Mouse (Mus musculus) midbrain, embryonic 15.5 days (tissue): ENCODE data around the gene Defb45. TPM values are rescaled to one million over a fixed set of nuclear protein-coding genes. Genes with fewer than 3 reads are reported as not detected.

Experiments
- ATAC-seq: fragments of 200-750 bp; cut with Nextera tagmentation; replicated peaks from 2 replicates; pipeline ENCODE4 v1.8.0; 2017; ENCODE audit warnings: moderate TSS enrichment
- H3K27ac ChIP-seq: fragments of 300-500 bp; sonication (generic); 2 replicates; pipeline ENCODE4 v1.5.1; 2015; ENCODE audit warnings: mild to moderate bottlenecking, inconsistent platforms
- H3K27me3 ChIP-seq: fragments of 300-500 bp; sonication (generic); replicated peaks from 2 replicates; pipeline ENCODE4 v1.6.1; 2015; ENCODE audit warnings: inconsistent platforms
- H3K36me3 ChIP-seq: fragments of 300-500 bp; sonication (generic); replicated peaks from 2 replicates; pipeline ENCODE4 v1.6.1; 2015; ENCODE audit warnings: inconsistent platforms
- H3K4me1 ChIP-seq: fragments of 300-500 bp; sonication (generic); 2 replicates; pipeline ENCODE4 v1.6.1; 2015; ENCODE audit warnings: inconsistent platforms
- H3K4me2 ChIP-seq: fragments of 300-500 bp; sonication (generic); 2 replicates; pipeline ENCODE4 v1.6.1; 2015; ENCODE audit warnings: inconsistent platforms, mild to moderate bottlenecking, moderate library complexity
- H3K4me3 ChIP-seq: fragments of 300-500 bp; sonication (generic); 2 replicates; pipeline ENCODE4 v1.5.1; 2015; ENCODE audit warnings: mild to moderate bottlenecking, inconsistent platforms
- H3K9ac ChIP-seq: fragments of 300-500 bp; sonication (generic); 2 replicates; pipeline ENCODE4 v1.6.1; 2015; ENCODE audit warnings: mild to moderate bottlenecking, inconsistent platforms
- H3K9me3 ChIP-seq: fragments of 300-500 bp; sonication (generic); 2 replicates; pipeline ENCODE4 v1.6.1; 2016; ENCODE audit warnings: inconsistent platforms
- WGBS: fragments of 180-500 bp; shearing (Covaris S2); methylation state at CpG from one replicate; pipeline ENCODE4 v1.1.7; 2015; ENCODE audit warnings: mixed read lengths; 5-methylcytosine and 5-hydroxymethylcytosine counted together
- polyA plus RNA-seq: library from polyadenylated mRNA; unstranded; fragments of >200 nt; fragmentation: Nextera tagmentation; extraction: Ambion mirVana; gene quantifications from 2 replicates; pipeline ENCODE4 v1.2.1, GENCODE M21; 2015

Gene Defb45
- polyA plus RNA-seq = not detected in 2 replicates

DNA sequence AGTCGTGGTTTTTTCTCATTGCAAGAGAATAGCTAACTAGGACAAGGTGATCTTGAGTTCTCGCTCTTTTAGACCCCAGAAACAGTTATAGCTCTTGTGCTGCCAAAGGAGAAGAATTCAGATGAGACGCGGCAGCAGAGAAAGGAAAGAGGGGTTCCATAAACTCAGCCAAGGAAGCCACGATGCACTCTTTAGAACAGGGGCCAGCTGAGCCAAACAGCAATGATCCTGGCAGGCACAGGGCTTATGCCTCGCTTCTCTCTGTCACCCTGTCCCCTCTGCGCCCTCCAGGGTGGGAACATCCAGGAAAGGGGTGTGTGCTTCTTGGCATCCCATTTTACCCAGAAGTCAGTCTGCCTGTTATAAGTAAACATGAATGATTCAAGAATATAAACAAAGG, at the start of gene Defb45:
Defb45 (minus strand) TSS at position 101 of the 400 bp plus-strand sequence.
- H3K4me1 ChIP-seq = no peaks in the 10 kb centered on the region
- 73% methylated on average over 7 of the region's 7 CpGs for WGBS
- no peaks in the 10 kb centered on the region for H3K27me3 ChIP-seq
- no peak within 1 kb of the TSS for H3K4me3 ChIP-seq
- no peak within 1 kb of the TSS for H3K4me2 ChIP-seq
- H3K9me3 ChIP-seq = no peaks in the 10 kb centered on the region
- H3K36me3 ChIP-seq = no peaks in the 10 kb centered on the region
- no peak for ATAC-seq
- H3K27ac ChIP-seq = no peak within 1 kb of the TSS
- no peak within 1 kb of the TSS for H3K9ac ChIP-seq

DNA sequence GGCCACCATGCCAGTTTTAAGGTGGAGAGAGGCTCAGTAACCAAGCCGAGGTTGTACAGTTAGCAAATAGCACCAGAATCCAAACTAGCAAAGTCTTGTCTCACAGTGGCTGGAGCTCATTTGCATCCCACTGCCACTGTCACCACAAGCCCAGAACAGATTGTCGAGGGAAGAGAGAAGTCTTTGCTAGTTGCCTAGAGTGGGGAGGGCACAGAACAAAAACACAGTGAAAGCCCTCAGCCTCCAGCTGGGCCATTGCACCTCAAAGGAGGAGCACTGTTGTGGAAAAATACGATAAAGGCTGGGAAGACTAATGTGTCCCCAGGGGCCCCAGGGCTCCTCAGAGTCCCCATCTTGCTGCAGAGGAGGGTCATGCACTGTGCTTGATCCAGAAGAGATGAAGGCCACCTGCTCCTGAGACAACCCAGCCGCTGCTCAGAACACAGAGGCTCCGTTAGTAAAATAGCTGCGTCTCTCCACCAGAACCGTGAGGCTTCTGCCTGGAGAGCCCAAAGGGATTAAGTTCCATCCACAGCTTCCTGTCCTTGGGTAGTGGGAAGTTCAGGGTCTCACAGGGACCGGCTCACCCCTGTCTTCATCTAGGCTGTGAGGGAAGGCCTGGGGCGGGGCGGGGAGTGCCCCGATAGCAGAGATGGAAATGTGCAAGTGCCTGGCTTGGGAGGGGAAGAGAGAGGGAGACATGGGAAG, 40.4 kb upstream of the Defb45 start:
- Histone ChIP-seq H3K27ac (no peak overlapping the region), H3K4me2 (no peak overlapping the region), H3K4me1 (peaks cover 7% of the 10 kb centered on the region; the same call in 1 of the 2 replicates), H3K27me3 (no peaks in the 10 kb centered on the region), H3K4me3 (no peak overlapping the region), H3K36me3 (no peaks in the 10 kb centered on the region), H3K9me3 (no peaks in the 10 kb centered on the region), H3K9ac (no peak overlapping the region)
- no peak for ATAC-seq
- 9% methylated on average over 11 of the region's 11 CpGs for WGBS

DNA sequence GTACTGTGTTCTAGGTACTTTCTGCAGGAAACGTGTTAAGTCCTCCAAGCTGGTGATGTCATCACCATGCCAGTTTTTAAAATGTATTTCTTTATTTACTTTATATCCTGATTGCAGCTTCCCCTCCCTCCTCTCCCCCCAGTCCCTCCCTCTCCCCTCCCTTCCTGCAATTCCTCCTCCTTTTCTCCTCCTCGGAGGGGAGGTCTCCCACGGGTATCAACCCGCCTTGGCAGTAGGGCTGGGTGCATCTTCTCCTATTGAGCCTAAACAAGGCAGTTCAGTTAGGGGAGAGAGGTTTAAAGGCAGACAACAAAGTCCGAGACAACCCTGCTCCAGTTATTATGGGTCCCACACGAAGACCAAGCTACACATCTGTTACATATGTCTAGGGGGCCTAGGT, 39.7 kb upstream of the Defb45 start:
- Histone ChIP-seq H3K4me3 (no peak overlapping the region), H3K4me2 (no peak overlapping the region), H3K4me1 (peaks cover 7% of the 10 kb centered on the region; the same call in 1 of the 2 replicates), H3K27me3 (no peaks in the 10 kb centered on the region), H3K9ac (no peak overlapping the region), H3K36me3 (no peaks in the 10 kb centered on the region), H3K9me3 (no peaks in the 10 kb centered on the region), H3K27ac (no peak overlapping the region)
- 61% methylated on average over 6 of the region's 6 CpGs for WGBS
- no peak for ATAC-seq

DNA sequence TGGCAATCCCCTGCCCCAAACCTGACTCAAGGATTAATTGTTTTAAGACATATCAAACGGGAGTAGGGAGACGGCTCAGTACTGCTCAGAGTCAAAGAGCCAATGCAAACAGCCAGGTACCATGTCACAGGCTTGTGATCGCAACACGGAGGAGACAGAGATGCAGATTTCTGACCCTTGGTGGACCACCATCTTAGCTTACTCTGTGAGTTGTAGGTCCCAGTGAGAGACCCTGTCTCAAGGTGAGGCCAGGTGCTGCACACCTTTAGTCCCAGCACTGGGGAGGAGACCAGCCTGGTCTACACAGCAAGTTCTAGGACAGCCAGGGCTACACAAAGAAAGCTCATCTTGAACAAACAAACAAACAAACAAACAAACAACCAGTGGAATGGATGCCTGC, 38.2 kb upstream of the Defb45 start:
- WGBS = 89% methylated on average over 4 of the region's 4 CpGs
- ATAC-seq = no peak

DNA sequence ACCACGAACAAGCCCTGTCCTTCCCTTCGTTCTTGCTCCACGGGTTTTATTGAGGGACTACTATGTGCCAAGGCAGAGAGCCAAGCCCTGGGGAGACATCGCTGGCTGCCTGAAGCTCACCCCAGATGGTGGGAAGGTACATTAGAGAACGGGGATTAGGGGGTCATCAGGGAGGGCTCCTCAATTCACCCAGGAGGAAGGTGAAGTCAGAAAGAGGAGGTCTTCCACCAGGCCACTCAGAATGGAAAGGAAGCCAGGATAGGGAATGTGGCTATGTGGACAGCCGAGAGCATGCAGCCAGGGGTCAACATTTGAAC, 37.8 kb upstream of the Defb45 start:
- no peak overlapping the region for H3K4me2 ChIP-seq
- WGBS = 90% methylated on average over 6 of the region's 6 CpGs
- H3K27ac ChIP-seq = no peak overlapping the region
- no peaks in the 10 kb centered on the region for H3K36me3 ChIP-seq
- H3K27me3 ChIP-seq = no peaks in the 10 kb centered on the region
- H3K9me3 ChIP-seq = no peaks in the 10 kb centered on the region
- ATAC-seq = no peak
- H3K4me3 ChIP-seq = no peak overlapping the region
- peaks cover 12% of the 10 kb centered on the region; the same call in 1 of the 2 replicates for H3K4me1 ChIP-seq
- H3K9ac ChIP-seq = no peak overlapping the region

More for the DNA sequence above, 38.2 kb upstream of the Defb45 start:
- no peaks in the 10 kb centered on the region for H3K27me3 ChIP-seq
- H3K4me2 ChIP-seq = no peak overlapping the region
- H3K27ac ChIP-seq = no peak overlapping the region
- H3K4me1 ChIP-seq = peaks cover 12% of the 10 kb centered on the region; the same call in 1 of the 2 replicates
- no peaks in the 10 kb centered on the region for H3K36me3 ChIP-seq
- H3K4me3 ChIP-seq = no peak overlapping the region
- no peak overlapping the region for H3K9ac ChIP-seq
- no peaks in the 10 kb centered on the region for H3K9me3 ChIP-seq

DNA sequence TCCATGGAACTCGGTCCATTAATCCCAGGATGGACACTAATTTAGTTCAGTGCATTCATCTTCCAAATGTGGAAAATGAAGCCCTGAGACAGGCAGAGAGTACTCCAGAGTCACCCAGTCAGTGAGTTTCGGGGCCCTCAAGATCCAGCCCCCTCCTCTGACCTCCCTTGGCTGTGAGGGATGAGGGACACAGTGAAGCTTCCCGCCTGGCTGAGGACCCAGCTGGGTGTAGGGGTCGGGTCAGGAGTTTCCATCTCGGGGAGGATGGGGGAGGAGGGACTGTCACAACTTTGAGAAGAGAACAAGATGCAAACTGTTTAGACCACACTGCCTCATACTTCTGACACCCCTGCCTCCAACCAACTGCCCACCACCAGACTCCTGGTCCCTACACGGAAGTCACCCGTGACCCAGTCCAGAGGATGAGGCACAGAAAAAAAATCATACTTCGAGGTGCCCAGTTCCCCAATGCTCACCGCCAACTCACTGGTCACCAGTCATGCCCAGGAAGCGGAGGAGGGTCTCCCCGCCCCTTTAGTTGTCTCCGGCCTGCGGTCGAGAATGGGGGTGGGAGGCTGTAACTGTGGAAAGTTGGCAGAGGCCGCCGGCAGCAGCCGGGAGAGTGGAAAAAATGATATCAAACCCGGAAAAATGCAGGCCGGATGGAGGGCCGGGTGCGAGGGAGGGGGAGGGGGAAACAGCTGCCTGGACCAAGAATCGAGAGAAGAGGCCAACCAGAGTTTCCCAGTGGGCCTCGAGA, 37.2 kb upstream of the Defb45 start:
- Histone ChIP-seq H3K9me3 (no peaks in the 10 kb centered on the region), H3K27ac (no peak overlapping the region), H3K9ac (no peak overlapping the region), H3K4me3 (no peak overlapping the region), H3K27me3 (no peaks in the 10 kb centered on the region), H3K4me1 (peaks cover 12% of the 10 kb centered on the region; the same call in 1 of the 2 replicates), H3K36me3 (no peaks in the 10 kb centered on the region), H3K4me2 (no peak overlapping the region)
- no peak for ATAC-seq
- WGBS = 78% methylated on average over 23 of the region's 23 CpGs

DNA sequence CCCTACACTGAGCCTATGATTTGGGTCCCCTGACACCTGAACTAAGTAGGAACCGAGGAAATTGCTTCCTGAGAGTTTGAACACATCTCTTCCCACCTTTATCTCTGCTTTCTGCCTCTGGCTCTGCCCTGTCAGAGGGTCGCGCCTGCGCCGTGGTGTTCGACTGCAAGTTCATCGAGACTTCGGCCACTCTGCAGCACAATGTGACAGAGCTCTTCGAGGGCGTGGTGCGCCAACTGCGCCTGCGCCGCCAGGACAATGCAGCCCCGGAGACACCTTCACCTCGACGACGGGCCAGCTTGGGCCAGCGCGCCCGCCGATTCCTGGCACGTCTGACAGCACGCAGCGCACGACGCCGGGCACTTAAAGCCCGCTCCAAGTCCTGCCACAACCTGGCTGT, 35.1 kb upstream of the Defb45 start:
- no peak overlapping the region for H3K4me2 ChIP-seq
- no peak overlapping the region for H3K27ac ChIP-seq
- no peak for ATAC-seq
- H3K9me3 ChIP-seq = no peaks in the 10 kb centered on the region
- no peak overlapping the region for H3K9ac ChIP-seq
- H3K4me3 ChIP-seq = no peak overlapping the region
- 82% methylated on average over 29 of the region's 29 CpGs for WGBS
- H3K27me3 ChIP-seq = 0 out of 2 replicates have a peak, but pooled peaks cover 4% of the 10 kb centered on the region
- H3K4me1 ChIP-seq = peaks cover 6% of the 10 kb centered on the region; the same call in 1 of the 2 replicates
- no peaks in the 10 kb centered on the region for H3K36me3 ChIP-seq

DNA sequence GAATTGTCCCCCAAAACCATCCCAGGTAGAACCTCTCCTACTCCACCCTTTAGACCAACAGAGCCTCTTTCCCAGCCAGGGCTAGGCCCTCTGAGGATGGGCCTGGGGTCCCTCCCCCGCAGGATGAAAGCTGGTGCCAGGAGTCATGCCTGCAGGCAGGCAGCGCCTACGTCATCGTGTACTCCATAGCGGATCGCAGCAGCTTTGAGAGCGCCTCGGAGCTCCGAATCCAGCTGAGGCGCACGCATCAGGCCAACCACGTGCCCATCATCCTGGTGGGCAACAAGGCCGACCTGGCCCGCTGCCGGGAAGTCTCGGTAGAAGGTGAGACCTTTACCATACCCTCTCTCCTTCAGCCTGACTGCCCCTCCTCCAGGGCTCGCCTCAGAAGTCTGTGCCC, 34.1 kb upstream of the Defb45 start:
- H3K4me3 ChIP-seq = no peak overlapping the region
- WGBS = 45% methylated on average over 17 of the region's 17 CpGs
- no peaks in the 10 kb centered on the region for H3K9me3 ChIP-seq
- H3K4me2 ChIP-seq = peak overlapping the region; percentile 19
- ATAC-seq = no peak
- no peaks in the 10 kb centered on the region for H3K36me3 ChIP-seq
- peaks cover 4% of the 10 kb centered on the region; the same call in 1 of the 2 replicates for H3K4me1 ChIP-seq
- 0 out of 2 replicates have a peak, but pooled peaks cover 12% of the 10 kb centered on the region for H3K27me3 ChIP-seq
- no peak overlapping the region for H3K9ac ChIP-seq
- H3K27ac ChIP-seq = no peak overlapping the region

DNA sequence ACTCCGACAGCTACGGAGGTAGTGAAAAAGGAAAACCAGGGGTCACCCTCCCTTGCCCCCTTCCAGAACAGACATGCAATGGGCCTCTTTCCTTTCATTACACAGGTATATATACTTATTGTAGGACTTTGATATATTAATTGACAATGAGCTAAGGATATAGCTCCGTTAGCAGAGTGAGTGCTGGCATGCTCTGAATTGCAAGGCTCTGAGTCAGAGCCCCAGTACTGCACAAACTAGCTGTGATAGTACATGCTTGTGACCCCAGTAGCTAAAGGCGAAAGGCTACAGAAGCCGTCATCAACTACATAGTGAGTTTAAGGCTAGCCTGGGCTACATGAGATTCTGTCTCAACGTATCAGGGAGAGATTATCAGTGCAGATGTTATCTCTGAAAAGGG, 30.7 kb upstream of the Defb45 start:
- 91% methylated on average over 6 of the region's 6 CpGs for WGBS
- Histone ChIP-seq H3K27me3 (peaks cover 33% of the 10 kb centered on the region), H3K9ac (no peak overlapping the region), H3K4me3 (no peak overlapping the region), H3K36me3 (no peaks in the 10 kb centered on the region), H3K4me2 (no peak overlapping the region), H3K4me1 (peaks cover 28% of the 10 kb centered on the region), H3K9me3 (no peaks in the 10 kb centered on the region), H3K27ac (no peak overlapping the region)
- no peak for ATAC-seq

DNA sequence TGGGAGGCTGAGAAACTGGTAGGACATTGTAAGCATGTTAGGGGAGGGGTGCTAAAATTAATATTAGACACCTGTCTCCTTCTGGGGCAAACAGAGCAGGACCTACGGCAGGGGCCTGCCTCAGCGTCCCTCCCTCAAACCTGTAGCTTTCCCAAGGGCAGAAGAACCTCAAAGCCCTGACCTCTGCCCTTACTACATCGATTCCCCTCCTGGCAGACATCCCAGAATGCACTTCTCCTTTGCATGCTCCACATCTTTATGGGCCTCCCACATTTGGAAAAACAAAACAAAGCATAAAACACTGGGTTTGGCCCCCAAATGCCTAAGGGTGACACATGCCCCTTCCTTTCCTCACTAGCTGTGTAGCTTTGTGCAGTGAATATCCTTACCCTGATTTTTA, 30.0 kb upstream of the Defb45 start:
- no peak overlapping the region for H3K9ac ChIP-seq
- WGBS = 60% methylated on average over 3 of the region's 3 CpGs
- no peak overlapping the region for H3K4me2 ChIP-seq
- peaks cover 28% of the 10 kb centered on the region for H3K4me1 ChIP-seq
- no peaks in the 10 kb centered on the region for H3K9me3 ChIP-seq
- no peak for ATAC-seq
- H3K27ac ChIP-seq = no peak overlapping the region
- H3K4me3 ChIP-seq = no peak overlapping the region
- peaks cover 33% of the 10 kb centered on the region for H3K27me3 ChIP-seq
- H3K36me3 ChIP-seq = no peaks in the 10 kb centered on the region

DNA sequence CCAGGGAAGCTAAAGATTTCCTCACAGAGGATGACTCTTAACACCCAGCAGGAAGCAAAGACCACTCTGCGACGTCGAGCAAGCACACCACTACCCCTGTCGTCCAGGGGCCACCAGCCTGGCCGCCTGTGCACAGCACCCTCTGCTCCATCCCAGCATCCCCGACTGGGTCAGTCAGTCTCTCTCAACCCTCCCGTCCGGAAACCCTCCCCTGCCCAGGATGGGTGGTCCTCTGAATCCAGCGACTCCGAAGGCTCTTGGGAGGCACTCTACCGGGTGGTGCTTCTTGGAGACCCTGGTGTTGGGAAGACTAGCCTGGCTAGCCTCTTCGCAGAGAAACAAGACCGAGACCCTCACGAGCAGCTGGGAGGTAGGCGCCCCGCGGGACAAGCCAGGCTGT, 28.9 kb upstream of the Defb45 start:
- peaks cover 33% of the 10 kb centered on the region for H3K27me3 ChIP-seq
- no peak for ATAC-seq
- no peaks in the 10 kb centered on the region for H3K36me3 ChIP-seq
- H3K9me3 ChIP-seq = no peaks in the 10 kb centered on the region
- peaks cover 24% of the 10 kb centered on the region for H3K4me1 ChIP-seq
- no peak overlapping the region for H3K4me2 ChIP-seq
- no peak overlapping the region for H3K4me3 ChIP-seq
- no peak overlapping the region for H3K27ac ChIP-seq
- no peak overlapping the region for H3K9ac ChIP-seq
- 48% methylated on average over 17 of the region's 17 CpGs for WGBS

DNA sequence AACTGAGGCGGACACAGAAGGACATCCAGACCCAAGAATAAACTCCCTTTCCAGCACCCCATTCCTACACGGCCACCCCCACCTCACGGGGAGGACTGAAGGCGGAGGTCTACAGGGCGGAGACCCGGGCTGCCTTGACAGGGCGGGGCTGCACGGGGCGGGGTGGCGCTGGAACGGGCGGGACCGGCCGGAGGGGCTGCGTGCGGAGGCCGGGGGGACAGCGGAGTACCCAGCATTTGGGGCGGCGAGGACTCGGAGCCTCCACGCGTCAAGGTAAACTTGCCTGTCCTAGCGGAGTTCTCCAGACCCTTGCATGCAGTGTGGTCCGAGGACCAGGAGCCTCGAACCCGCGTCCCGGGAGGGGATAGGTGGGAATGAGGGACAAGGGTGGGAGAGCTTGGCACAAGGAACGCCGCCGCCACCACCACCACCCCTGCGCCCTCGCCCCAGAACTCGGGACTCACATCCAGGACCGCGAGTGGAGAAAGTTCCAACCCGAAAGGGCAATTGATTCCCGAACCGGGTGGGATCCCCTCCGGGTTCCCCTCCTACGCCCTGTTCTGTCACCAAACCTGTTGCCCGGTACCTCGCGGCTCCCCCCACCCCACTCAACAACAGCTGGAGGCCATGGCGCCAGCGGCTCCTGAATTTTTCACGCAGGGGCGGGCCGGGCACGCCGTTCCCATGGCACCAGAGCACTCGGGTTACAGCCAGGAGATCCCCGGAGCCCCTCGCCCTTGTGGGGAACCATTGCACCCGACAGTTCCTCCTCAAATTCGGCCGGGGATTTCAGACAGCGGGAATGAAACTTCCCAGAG, 27.8 kb upstream of the Defb45 start, which contains the start of gene Rem1:
Rem1 (plus strand) TSS at position 178 of the 818 bp plus-strand sequence.
- H3K9me3 ChIP-seq = no peaks in the 10 kb centered on the region
- peak within 1 kb of the TSS; percentile 55 for H3K4me2 ChIP-seq
- H3K4me3 ChIP-seq = peak within 1 kb of the TSS; percentile 32
- H3K27ac ChIP-seq = no peak within 1 kb of the TSS
- H3K36me3 ChIP-seq = no peaks in the 10 kb centered on the region
- H3K9ac ChIP-seq = peak within 1 kb of the TSS; percentile 31
- no peak for ATAC-seq
- peaks cover 24% of the 10 kb centered on the region for H3K4me1 ChIP-seq
- WGBS = 2% methylated on average over 59 of the region's 59 CpGs
- H3K27me3 ChIP-seq = peaks cover 33% of the 10 kb centered on the region
